Mouse (Mus musculus) heart, adult 2 months (tissue): ENCODE measurements around the gene Hmgn5.
A peak's percentile ranks its signal among the peaks of the same experiment; 100 is the strongest.

ENCODE experiments used
- CTCF ChIP-seq: fragments of 200-600 bp; IDR thresholded peaks from 2 replicates; pipeline ENCODE4 v1.8.1; 2022; ENCODE audit warnings: antibody characterized with exemption, mild to moderate bottlenecking, moderate library complexity
- EP300 ChIP-seq: fragments of 200-500 bp; IDR thresholded peaks from 2 replicates; pipeline ENCODE4 v1.6.1; 2011; ENCODE audit warnings: low read depth, low read length, control low read depth; ENCODE audit not compliant: insufficient read depth
- POLR2A ChIP-seq: fragments of 200-500 bp; IDR thresholded peaks from 2 replicates; pipeline ENCODE4 v1.6.1; 2011; ENCODE audit warnings: mild to moderate bottlenecking, low read depth, low read length, control low read depth; ENCODE audit not compliant: insufficient read depth

GRCm38 (mm10) chrX:109013686-109014085 lies 482 bp upstream of the Hmgn5 start:
- TF ChIP-seq POLR2A = no peak
- 0 out of 2 replicates have a peak, but pooled peaks have one; percentile 26 for TF ChIP-seq CTCF
- TF ChIP-seq EP300 = no peak
